Comparison of ENCODE assay signal across 19 mouse cellular contexts in genomic region chr19:55484559-55484958, GRCm38 (mm10).
A peak's percentile ranks its signal among the peaks of the same experiment; 100 is the strongest.
DNase-seq lines count a peak whose midpoint lies in the region; ATAC-seq and TF ChIP-seq lines count a peak whose summit lies in the region.
"Had no signal": no experiment of that assay in that cellular context is flagged by ENCODE, and none has a peak within 500 bp of the region (broad histone marks: within the 10 kb centered on the region; RNA-seq: fewer than 3 reads in every experiment).

No protein-coding gene starts in this region.

- no peak overlapping the region for H3K4me3 ChIP-seq in intestine, postnatal 0 days (ENCODE audit: low read depth, low read length)
- no peak overlapping the region for H3K4me3 ChIP-seq in kidney, embryonic 15.5 days (replicated peaks)
- no peak overlapping the region for H3K4me3 ChIP-seq in liver, postnatal 0 days (ENCODE audit: low read depth, low read length)
- H3K4me3 ChIP-seq: embryonic facial prominence, embryonic 15.5 days; heart, embryonic 13.5 days; hindbrain, embryonic 15.5 days; layer of hippocampus, adult 2 months; midbrain, embryonic 13.5 days; neural tube, embryonic 15.5 days had no signal

- ATAC-seq in intestine, postnatal 0 days = 0 out of 2 replicates have a peak, but pooled peaks have one; percentile 57
- peak; percentile 80 for ATAC-seq in kidney, embryonic 15.5 days (replicated peaks; ENCODE audit: low FRiP score)
- ATAC-seq in liver, postnatal 0 days = peak; percentile 60; the same call in 1 of the 2 replicates
- ATAC-seq: activated CD4-positive, CD25-positive, alpha-beta regulatory T cell, adult 4 months; midbrain, embryonic 13.5 days had no signal

- no peak overlapping the region for H3K27ac ChIP-seq in intestine, postnatal 0 days (ENCODE audit: low read depth, low read length)
- peak overlapping the region; percentile 79 for H3K27ac ChIP-seq in kidney, embryonic 15.5 days
- H3K27ac ChIP-seq in liver, postnatal 0 days (ENCODE audit: low read depth) = no peak overlapping the region
- H3K27ac ChIP-seq: embryonic facial prominence, embryonic 15.5 days; heart, embryonic 13.5 days; hindbrain, embryonic 15.5 days; layer of hippocampus, adult 2 months; midbrain, embryonic 13.5 days; neural tube, embryonic 15.5 days had no signal

- TF ChIP-seq CTCF in intestine, postnatal 0 days (IDR thresholded peaks at IDR 0.05; ENCODE audit: low read depth) = no peak
- TF ChIP-seq CTCF in liver, postnatal 0 days (IDR thresholded peaks at IDR 0.05; ENCODE audit: low read depth) = no peak

- TF ChIP-seq EP300 in liver, postnatal 0 days (IDR thresholded peaks at IDR 0.05; ENCODE audit: low read depth) = no peak

- peak overlapping the region; percentile 32; the same call in 1 of the 2 replicates for H3K4me2 ChIP-seq in intestine, postnatal 0 days (replicated peaks; ENCODE audit: low read depth)
- peak overlapping the region; percentile 17; the same call in 1 of the 2 replicates for H3K4me2 ChIP-seq in kidney, embryonic 15.5 days
- H3K4me2 ChIP-seq in liver, postnatal 0 days (ENCODE audit: low read depth, low read length) = peak overlapping the region; percentile 19; the same call in 1 of the 2 replicates
- H3K4me2 ChIP-seq: embryonic facial prominence, embryonic 15.5 days; heart, embryonic 13.5 days; hindbrain, embryonic 15.5 days; lung, embryonic 14.5 days; midbrain, embryonic 13.5 days; neural tube, embryonic 15.5 days had no signal

- DNase-seq in liver = peak; percentile 26
- DNase-seq in liver, postnatal 0 days = no peak
- DNase-seq in adrenal gland, adult 18-20 months (ENCODE audit: low spot score in 2 of 2) = no peak
- DNase-seq in adrenal gland, adult 2 months = no peak
- no peak for DNase-seq in right cerebral cortex, adult 18-20 months
- DNase-seq in gastrocnemius, adult 18-20 months (ENCODE audit: low spot score) = no peak
- DNase-seq: cerebellum, adult 8-10 months; heart, postnatal 36 days; left cerebral cortex, postnatal 4 days; lung, embryonic 14.5 days had no signal

- H3K27me3 ChIP-seq in intestine, postnatal 0 days (replicated peaks; ENCODE audit: control insufficient read depth, insufficient read depth, low read length) = no peaks in the 10 kb centered on the region
- H3K27me3 ChIP-seq in kidney, embryonic 15.5 days = no peaks in the 10 kb centered on the region
- no peaks in the 10 kb centered on the region for H3K27me3 ChIP-seq in liver, postnatal 0 days (ENCODE audit: insufficient read depth, low read length)
- H3K27me3 ChIP-seq: embryonic facial prominence, embryonic 15.5 days; heart, embryonic 13.5 days; midbrain, embryonic 13.5 days; neural tube, embryonic 15.5 days had no signal

- H3K36me3 ChIP-seq in intestine, postnatal 0 days (ENCODE audit: control insufficient read depth, insufficient read depth) = no peaks in the 10 kb centered on the region
- H3K36me3 ChIP-seq in kidney, embryonic 15.5 days = no peaks in the 10 kb centered on the region
- no peaks in the 10 kb centered on the region for H3K36me3 ChIP-seq in liver, postnatal 0 days (replicated peaks; ENCODE audit: insufficient read depth, low read length)
- H3K36me3 ChIP-seq: embryonic facial prominence, embryonic 15.5 days; heart, embryonic 13.5 days; hindbrain, embryonic 15.5 days; midbrain, embryonic 13.5 days; neural tube, embryonic 15.5 days had no signal

- H3K4me1 ChIP-seq in intestine, postnatal 0 days (replicated peaks; ENCODE audit: control insufficient read depth, insufficient read depth, low read length) = no peaks in the 10 kb centered on the region
- peaks cover 46% of the 10 kb centered on the region for H3K4me1 ChIP-seq in kidney, embryonic 15.5 days
- H3K4me1 ChIP-seq in liver, postnatal 0 days (ENCODE audit: insufficient read depth) = peaks cover 16% of the 10 kb centered on the region; the same call in 1 of the 2 replicates
- H3K4me1 ChIP-seq: embryonic facial prominence, embryonic 15.5 days had no signal

- no peaks in the 10 kb centered on the region for H3K9me3 ChIP-seq in intestine, postnatal 0 days (ENCODE audit: control insufficient read depth)
- no peaks in the 10 kb centered on the region for H3K9me3 ChIP-seq in kidney, embryonic 15.5 days (replicated peaks)
- H3K9me3 ChIP-seq in liver, postnatal 0 days (ENCODE audit: low read length) = no peaks in the 10 kb centered on the region
- H3K9me3 ChIP-seq: embryonic facial prominence, embryonic 15.5 days; heart, embryonic 13.5 days; hindbrain, embryonic 15.5 days; midbrain, embryonic 13.5 days; neural tube, embryonic 15.5 days had no signal

- WGBS in intestine, postnatal 0 days = 37% methylated on average over 6 of the region's 6 CpGs
- WGBS in kidney, embryonic 15.5 days = 56% methylated on average over 6 of the region's 6 CpGs
- 60% methylated on average over 6 of the region's 6 CpGs for WGBS in liver, postnatal 0 days (ENCODE audit: insufficient replicate concordance)

- no peak overlapping the region for H3K9ac ChIP-seq in intestine, postnatal 0 days (ENCODE audit: low read depth, low read length)
- no peak overlapping the region for H3K9ac ChIP-seq in kidney, embryonic 15.5 days
- no peak overlapping the region for H3K9ac ChIP-seq in liver, postnatal 0 days (replicated peaks)
- H3K9ac ChIP-seq: embryonic facial prominence, embryonic 15.5 days; heart, embryonic 13.5 days; hindbrain, embryonic 15.5 days; lung, embryonic 14.5 days; midbrain, embryonic 13.5 days; neural tube, embryonic 15.5 days had no signal
